Mouse (Mus musculus) embryonic stem cell, embryonic (primary cell): Measurements from ENCODE around the gene U2af2.
"Not testable (repeated sequence)": the region's sequence is repeated elsewhere in the genome, so short reads cannot be mapped to it uniquely, and the experiment has no call there.

ENCODE experiments used
- CTCF ChIA-PET, 4 experiments: fragments of 300-600 bp in 2 of 4; fragments of 350-600 bp in 2 of 4; sonication (Branson Sonifier 250); formaldehyde crosslinking; loops; one replicate each; lab custom pipeline; 2022; ENCODE audit warnings: inconsistent platforms in 2 of 4; lab: Charles Lee
- POLR2A ChIA-PET, 4 experiments: fragments of 300-600 bp in 2 of 4; fragments of 350-600 bp in 2 of 4; sonication (Branson Sonifier 250); formaldehyde crosslinking; loops; one replicate each; lab custom pipeline; 2022; ENCODE audit warnings: antibody characterized with exemption in 4 of 4, inconsistent platforms in 1 of 4; lab: Charles Lee

The U2af2 gene

GRCm38 (mm10) chr7:5076931-5077330 is 15.0 kb downstream of the U2af2 start:
- ChIA-PET POLR2A (interaction anchor here in 3 of 4 experiments (0.8 to 9.5 kb wide), 19 partner anchors 10 to 1182 kb away, joined by 3 to 240 read pairs (median 4); partner anchors contain the start of genes U2af2 (in 2 of the 3), Ccdc106 (in 1 of the 3), Fiz1 (in 1 of the 3) and Gm44973 (in 1 of the 3)), CTCF (interaction anchor here in 1 of 4 experiments (0.5 to 0.6 kb wide), 2 partner anchors 25 to 1147 kb away, joined by 3 to 4 read pairs; partner anchors contain the start of gene Zfp580)

- CTCF ChIA-PET, POLR2A ChIA-PET: not testable (repeated sequence)
These were observed 17.5 kb downstream of the U2af2 start for GRCm38 (mm10) chr7:5079365-5080009.

- CTCF ChIA-PET, result no interaction called here
These were observed 18.2 kb downstream of the U2af2 start, which contains the start of gene Epn1 for GRCm38 (mm10) chr7:5080010-5080751. Gene Epn1 (plus strand): TSS chr7:5080235.

GRCm38 (mm10) chr7:5080815-5081214 is 18.9 kb downstream of the U2af2 start:
- CTCF ChIA-PET, result no interaction called here
- POLR2A ChIA-PET, result interaction anchor here in 3 of 4 experiments (0.7 to 5.4 kb wide), 16 partner anchors 8 to 66 kb away, joined by 3 to 36 read pairs (median 4); partner anchors contain the start of genes Fiz1 (in 1 of the 3), U2af2 (in 1 of the 3) and Zfp524 (in 1 of the 3)

More at GRCm38 (mm10) chr7:5080010-5080751, 18.2 kb downstream of the U2af2 start, which contains the start of gene Epn1:
- POLR2A ChIA-PET, result interaction anchor here in 3 of 4 experiments (0.7 to 3.1 kb wide), 12 partner anchors 9 to 66 kb away, joined by 3 to 12 read pairs (median 4); partner anchors contain the start of genes Fiz1 (in 1 of the 3), U2af2 (in 1 of the 3) and Zfp524 (in 1 of the 3)

GRCm38 (mm10) chr7:5081241-5081640 is 19.3 kb downstream of the U2af2 start:
- ChIA-PET CTCF (interaction anchor here in 1 of 4 experiments (0.6 kb wide), 1 partner anchor 11 kb away, joined by 3 read pairs; no protein-coding TSS in a partner anchor), POLR2A (interaction anchor here in 3 of 4 experiments (0.6 to 5.4 kb wide), 17 partner anchors 9 to 271 kb away, joined by 3 to 36 read pairs (median 5); partner anchors contain the start of gene U2af2 (in 1 of the 3))

- POLR2A ChIA-PET, result interaction anchor here in 3 of 4 experiments (0.6 to 5.4 kb wide), 11 partner anchors 8 to 367 kb away, joined by 3 to 36 read pairs (median 5); no protein-coding TSS in a partner anchor
- CTCF ChIA-PET, result interaction anchor here in 1 of 4 experiments (0.6 kb wide), 1 partner anchor 11 kb away, joined by 3 read pairs; no protein-coding TSS in a partner anchor
These were observed 20.0 kb downstream of the U2af2 start for GRCm38 (mm10) chr7:5081939-5082338.

- ChIA-PET CTCF (interaction anchor here in 2 of 4 experiments (0.5 to 1.3 kb wide), 2 partner anchors 23 to 1072 kb away, joined by 4 to 8 read pairs; partner anchors contain the start of gene Zfp787 (in 1 of the 2)), POLR2A (interaction anchor here in 3 of 4 experiments (0.6 to 5.4 kb wide), 7 partner anchors 7 to 70 kb away, joined by 3 to 36 read pairs (median 5); partner anchors contain the start of genes U2af2 (in 1 of the 3) and Zfp524 (in 1 of the 3))
These were observed 21.6 kb downstream of the U2af2 start for GRCm38 (mm10) chr7:5083325-5084105.

GRCm38 (mm10) chr7:5085512-5085911 is 23.6 kb downstream of the U2af2 start:
- POLR2A ChIA-PET, result interaction anchor here in 1 of 4 experiments (0.6 to 5.4 kb wide), 3 partner anchors 12 to 1169 kb away, joined by 3 to 36 read pairs (median 6); no protein-coding TSS in a partner anchor
- CTCF ChIA-PET, result no interaction called here

GRCm38 (mm10) chr7:5086921-5087440 is 25.0 kb downstream of the U2af2 start:
- CTCF ChIA-PET, result no interaction called here
- POLR2A ChIA-PET, result interaction anchor here in 2 of 4 experiments (0.7 to 1.8 kb wide), 4 partner anchors 10 to 25 kb away, joined by 3 to 6 read pairs (median 3); partner anchors contain the start of gene U2af2 (in 1 of the 2)

- ChIA-PET CTCF (interaction anchor here in 1 of 4 experiments (1.2 kb wide), 1 partner anchor 38 kb away, joined by 3 read pairs; the partner anchor contains the start of gene Rasl2-9), POLR2A (interaction anchor here in 3 of 4 experiments (0.6 to 1.8 kb wide), 4 partner anchors 10 to 22 kb away, joined by 3 to 4 read pairs (median 4); no protein-coding TSS in a partner anchor)
These were observed 25.9 kb downstream of the U2af2 start for GRCm38 (mm10) chr7:5087886-5088285.

GRCm38 (mm10) chr7:5089853-5090252 is 27.9 kb downstream of the U2af2 start:
- POLR2A ChIA-PET, result interaction anchor here in 3 of 4 experiments (0.9 to 2.1 kb wide), 5 partner anchors 7 to 28 kb away, joined by 3 to 6 read pairs (median 3); partner anchors contain the start of gene U2af2 (in 1 of the 3)
- CTCF ChIA-PET, result no interaction called here

GRCm38 (mm10) chr7:5091008-5091728 is 29.2 kb downstream of the U2af2 start:
- POLR2A ChIA-PET, result interaction anchor here (0.8 to 2.1 kb wide), 8 partner anchors 9 to 25 kb away, joined by 3 to 6 read pairs (median 3); no protein-coding TSS in a partner anchor

GRCm38 (mm10) chr7:5092381-5092780 is 30.4 kb downstream of the U2af2 start:
- ChIA-PET POLR2A (interaction anchor here in 3 of 4 experiments (0.7 to 1.4 kb wide), 5 partner anchors 12 to 32 kb away, joined by 3 to 5 read pairs (median 3); no protein-coding TSS in a partner anchor), CTCF (interaction anchor here in 2 of 4 experiments (1.2 to 1.6 kb wide), 2 partner anchors 34 kb away, joined by 3 to 5 read pairs; partner anchors contain the start of gene Rasl2-9 (in 2 of the 2))

More at GRCm38 (mm10) chr7:5091008-5091728, 29.2 kb downstream of the U2af2 start:
- CTCF ChIA-PET, result interaction anchor here in 1 of 4 experiments (0.5 kb wide), 1 partner anchor 13 kb away, joined by 3 read pairs; no protein-coding TSS in a partner anchor

- ChIA-PET POLR2A (interaction anchor here in 3 of 4 experiments (0.7 to 1.4 kb wide), 6 partner anchors 9 to 33 kb away, joined by 3 to 5 read pairs (median 3); no protein-coding TSS in a partner anchor), CTCF (interaction anchor here in 3 of 4 experiments (0.7 to 1.6 kb wide), 3 partner anchors 16 to 33 kb away, joined by 3 to 5 read pairs (median 3); partner anchors contain the start of gene Rasl2-9 (in 2 of the 3))
These were observed 31.0 kb downstream of the U2af2 start for GRCm38 (mm10) chr7:5092831-5093510.

GRCm38 (mm10) chr7:5098769-5099168 is 36.8 kb downstream of the U2af2 start:
- ChIA-PET CTCF (no interaction called here), POLR2A (interaction anchor here in 2 of 4 experiments (0.9 to 1.6 kb wide), 6 partner anchors 10 to 37 kb away, joined by 3 to 9 read pairs (median 4); partner anchors contain the start of gene U2af2 (in 1 of the 2))
